Mouse (Mus musculus) natural killer cell, adult 2 months (primary cell): ENCODE measurements around the gene Adgrg5.

ENCODE experiments used
- DNase-seq, 2 experiments: peaks; one replicate each; pipeline ENCODE4 v3.0.0; 2022; ENCODE audit warnings: low spot score in 2 of 2

The Adgrg5 gene

GRCm38 (mm10) chr8:94923405-94923804, at the start of gene Adgrg5:
Gene Adgrg5, plus strand, starts transcription at chr8:94923694.
- DNase-seq, result no peak

- DNase-seq, result peak; percentile 46 to 71
These were observed 49.1 kb upstream of the Adgrg5 start for GRCm38 (mm10) chr8:94874358-94874757.

GRCm38 (mm10) chr8:94875096-94875870, 48.2 kb upstream of the Adgrg5 start:
- DNase-seq, result no peak

GRCm38 (mm10) chr8:94875871-94876150, 47.7 kb upstream of the Adgrg5 start:
- no peak for DNase-seq

GRCm38 (mm10) chr8:94876197-94876730, 47.2 kb upstream of the Adgrg5 start, which contains the start of gene Dok4:
Gene Dok4, minus strand, starts transcription at chr8:94876330.
- DNase-seq, result peak; percentile 50 to 74

- no peak for DNase-seq
These were observed 46.7 kb upstream of the Adgrg5 start for GRCm38 (mm10) chr8:94876820-94877219.

GRCm38 (mm10) chr8:94880742-94881141, 42.8 kb upstream of the Adgrg5 start:
- DNase-seq, result no peak

GRCm38 (mm10) chr8:94888383-94889036, 35.0 kb upstream of the Adgrg5 start:
- no peak for DNase-seq

GRCm38 (mm10) chr8:94892917-94893316, 30.6 kb upstream of the Adgrg5 start:
- DNase-seq, result no peak

- no peak for DNase-seq
These were observed 24.2 kb upstream of the Adgrg5 start for GRCm38 (mm10) chr8:94899262-94899661.

- DNase-seq, result no peak
These were observed 22.9 kb upstream of the Adgrg5 start for GRCm38 (mm10) chr8:94900617-94901016.

GRCm38 (mm10) chr8:94901031-94901430, 22.5 kb upstream of the Adgrg5 start:
- no peak for DNase-seq

GRCm38 (mm10) chr8:94903709-94904108, 19.8 kb upstream of the Adgrg5 start:
- no peak for DNase-seq

GRCm38 (mm10) chr8:94904450-94905175, 18.9 kb upstream of the Adgrg5 start:
- DNase-seq, result no peak

GRCm38 (mm10) chr8:94907591-94908300, 15.7 kb upstream of the Adgrg5 start:
- DNase-seq, result no peak

- peak; percentile 56 to 66 for DNase-seq
These were observed 14.6 kb upstream of the Adgrg5 start for GRCm38 (mm10) chr8:94908847-94909246.

GRCm38 (mm10) chr8:94913061-94913660, 10.3 kb upstream of the Adgrg5 start:
- DNase-seq, result peak in 1 of 2 experiments; percentile 23

GRCm38 (mm10) chr8:94914256-94914655, 9.2 kb upstream of the Adgrg5 start:
- no peak for DNase-seq

- DNase-seq, result no peak
These were observed 8.8 kb upstream of the Adgrg5 start for GRCm38 (mm10) chr8:94914701-94915101.

GRCm38 (mm10) chr8:94916311-94916959, 7.1 kb upstream of the Adgrg5 start:
- DNase-seq, result no peak

- DNase-seq, result no peak
These were observed 6.6 kb upstream of the Adgrg5 start for GRCm38 (mm10) chr8:94916960-94917324.
